Mouse (Mus musculus) spleen, adult 2 months (tissue): ENCODE data around the gene Prpf6.

Experiments
- CTCF ChIP-seq: fragments of 200-500 bp; IDR thresholded peaks from 2 replicates; pipeline ENCODE4 v1.5.1; 2011; ENCODE audit warnings: mild to moderate bottlenecking, inconsistent platforms; ENCODE audit not compliant: insufficient read depth, insufficient read length, insufficient replicate concordance; ENCODE audit errors: extremely low read depth
- POLR2A ChIP-seq: fragments of 200-500 bp; IDR thresholded peaks from 2 replicates; pipeline ENCODE4 v1.6.1; 2011; ENCODE audit warnings: low read depth, low read length, inconsistent platforms

- TF ChIP-seq CTCF (no peak), POLR2A (no peak)
These were observed 10.1 kb downstream of the Prpf6 start for GRCm38 (mm10) chr2:181601751-181602145.
